Mouse (Mus musculus) embryo, embryonic 10 days (tissue): ENCODE results near the gene Gm19684.
"Not testable (repeated sequence)": the region's sequence is repeated elsewhere in the genome, so short reads cannot be mapped to it uniquely, and the experiment has no call there.

Experiments
- DNase-seq: peaks from one replicate; pipeline ENCODE4 v3.0.0-alpha.2; 2015; ENCODE audit warnings: low spot score

Gene Gm19684

GRCm38 (mm10) chr17:36121352-36122020, at the start of gene Gm19684:
TSS of gene Gm19684 (plus strand) at chr17:36121678.
- DNase-seq, result peak; percentile 28

GRCm38 (mm10) chr17:36081901-36082300, 39.6 kb upstream of the Gm19684 start:
- not testable (repeated sequence) for DNase-seq

GRCm38 (mm10) chr17:36082519-36083232, 38.8 kb upstream of the Gm19684 start:
- not testable (repeated sequence) for DNase-seq

GRCm38 (mm10) chr17:36083266-36083869, 38.1 kb upstream of the Gm19684 start:
- DNase-seq, result peak; percentile 73

- DNase-seq, result peak; percentile 21
Observed at GRCm38 (mm10) chr17:36083870-36084451, 37.5 kb upstream of the Gm19684 start.

GRCm38 (mm10) chr17:36085976-36086375, 35.5 kb upstream of the Gm19684 start:
- not testable (repeated sequence) for DNase-seq

- DNase-seq, result not testable (repeated sequence)
Observed at GRCm38 (mm10) chr17:36091933-36092332, 29.5 kb upstream of the Gm19684 start.

- DNase-seq, result not testable (repeated sequence)
Observed at GRCm38 (mm10) chr17:36092520-36092919, 29.0 kb upstream of the Gm19684 start.

GRCm38 (mm10) chr17:36093936-36094335, 27.5 kb upstream of the Gm19684 start:
- no peak for DNase-seq

- not testable (repeated sequence) for DNase-seq
Observed at GRCm38 (mm10) chr17:36099603-36100002, 21.9 kb upstream of the Gm19684 start.

- DNase-seq, result not testable (repeated sequence)
Observed at GRCm38 (mm10) chr17:36102091-36102490, 19.4 kb upstream of the Gm19684 start.

- DNase-seq, result not testable (repeated sequence)
Observed at GRCm38 (mm10) chr17:36110129-36110528, 11.3 kb upstream of the Gm19684 start.

GRCm38 (mm10) chr17:36110641-36111509, 10.6 kb upstream of the Gm19684 start:
- peak; percentile 12 for DNase-seq

GRCm38 (mm10) chr17:36111510-36111868, 10.0 kb upstream of the Gm19684 start:
- DNase-seq, result peak; percentile 17

GRCm38 (mm10) chr17:36113979-36114593, 7.4 kb upstream of the Gm19684 start:
- DNase-seq, result peak; percentile 53

GRCm38 (mm10) chr17:36116545-36116944, 4.9 kb upstream of the Gm19684 start:
- not testable (repeated sequence) for DNase-seq

- DNase-seq, result not testable (repeated sequence)
Observed at GRCm38 (mm10) chr17:36120839-36121238, 639 bp upstream of the Gm19684 start.

- not testable (repeated sequence) for DNase-seq
Observed at GRCm38 (mm10) chr17:36124111-36124510, 2.6 kb downstream of the Gm19684 start.

GRCm38 (mm10) chr17:36128525-36128924, 7.0 kb downstream of the Gm19684 start:
- not testable (repeated sequence) for DNase-seq

- DNase-seq, result not testable (repeated sequence)
Observed at GRCm38 (mm10) chr17:36128968-36129817, 7.7 kb downstream of the Gm19684 start, which contains the start of gene Gm7030. TSS of gene Gm7030 (minus strand) at chr17:36129425.
